Mouse (Mus musculus) bone marrow, adult 2 months (tissue): ENCODE data around the gene Oxct2a.

Source experiments
- CTCF ChIP-seq: fragments of 200-500 bp; IDR thresholded peaks from 2 replicates; pipeline ENCODE4 v1.5.1; 2011; ENCODE audit warnings: low read length, control low read depth; ENCODE audit not compliant: control insufficient read depth, insufficient read depth
- POLR2A ChIP-seq: fragments of 200-500 bp; IDR thresholded peaks from 2 replicates; pipeline ENCODE4 v1.6.1; 2011; ENCODE audit warnings: low read depth, mild to moderate bottlenecking, control low read depth, low read length, borderline replicate concordance; ENCODE audit not compliant: control insufficient read depth

GRCm38 (mm10) chr4:123333151-123333550 is 9.7 kb upstream of the Oxct2a start:
- TF ChIP-seq CTCF, result no peak
- no peak for TF ChIP-seq POLR2A
